Mouse (Mus musculus): ENCODE measurements around the gene Tepp.

Tepp gene

DNA sequence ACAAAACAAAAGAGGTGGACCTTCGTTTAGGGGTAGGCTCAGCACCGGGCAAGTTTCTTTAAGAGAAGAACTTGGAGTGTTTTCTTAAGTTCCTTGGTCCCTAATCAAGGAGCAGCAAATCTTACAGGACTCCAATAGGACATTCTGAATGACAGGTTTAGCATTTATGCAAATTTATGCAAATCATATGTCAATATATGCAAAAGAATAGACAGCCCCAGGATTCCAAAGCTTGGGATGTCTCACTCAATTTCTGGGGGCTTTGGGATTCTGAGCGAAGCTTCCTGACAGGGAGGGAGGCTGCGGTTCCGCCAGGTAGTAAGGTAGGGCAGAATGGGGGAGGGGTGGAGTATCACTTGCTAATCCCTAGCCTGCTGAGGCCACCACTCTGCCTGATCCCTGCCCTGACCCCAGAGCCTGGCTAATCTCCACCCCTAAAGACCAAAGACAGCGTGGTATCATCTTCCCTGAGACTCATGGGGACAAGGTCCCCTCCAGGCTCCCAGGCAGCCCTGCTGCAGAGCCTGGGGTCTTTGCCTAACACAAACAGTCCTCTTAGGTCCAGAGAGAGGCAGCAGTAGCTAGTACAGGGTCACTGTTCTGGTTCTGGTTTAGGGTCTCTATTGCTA, at the start of gene Tepp:
TSS of gene Tepp (plus strand) at position 225 of the 629 bp plus-strand sequence.
- no peak for DNase-seq (ENCODE audit: low spot score)

DNA sequence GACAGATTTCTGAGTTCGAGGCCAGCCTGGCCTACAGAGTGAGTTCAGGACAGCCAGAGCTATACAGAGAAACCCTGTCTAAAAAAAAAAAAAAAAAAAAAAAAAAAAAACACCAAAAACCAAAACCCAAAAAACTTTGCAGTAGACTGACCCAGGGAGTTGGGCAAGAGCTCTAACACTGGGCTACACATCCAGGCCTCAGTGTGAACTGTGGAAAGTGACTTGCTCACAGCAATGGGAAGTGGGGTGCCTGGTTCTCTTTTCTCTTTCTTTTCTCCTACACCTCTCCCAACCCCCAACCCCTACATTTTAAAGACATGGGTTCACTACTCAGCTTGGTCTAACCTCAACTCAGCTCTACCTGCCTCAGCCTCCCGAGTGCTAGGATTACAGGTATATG, 48.2 kb upstream of the Tepp start:
- DNase-seq (ENCODE audit: low spot score), result no peak

DNA sequence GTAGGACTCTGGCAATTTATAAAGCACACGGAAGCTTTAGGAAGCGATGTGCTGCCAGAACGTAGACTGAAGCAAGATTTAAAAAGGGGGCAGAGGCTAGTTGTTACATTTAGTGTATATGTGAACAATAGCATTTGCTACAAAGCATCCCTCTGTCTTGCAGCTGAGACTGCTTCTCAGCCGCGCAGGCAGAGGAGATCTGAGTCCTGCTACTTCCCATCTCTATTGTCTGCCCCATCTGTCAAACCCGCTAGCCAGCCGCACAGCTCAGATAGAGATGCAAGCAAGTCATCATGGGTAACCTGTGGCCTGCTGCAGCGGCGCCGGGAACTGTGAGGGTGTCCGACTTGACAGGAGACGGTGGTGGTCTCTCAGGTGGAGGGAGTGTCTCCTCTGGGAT, 39.9 kb upstream of the Tepp start:
- DNase-seq (ENCODE audit: low spot score), result no peak

DNA sequence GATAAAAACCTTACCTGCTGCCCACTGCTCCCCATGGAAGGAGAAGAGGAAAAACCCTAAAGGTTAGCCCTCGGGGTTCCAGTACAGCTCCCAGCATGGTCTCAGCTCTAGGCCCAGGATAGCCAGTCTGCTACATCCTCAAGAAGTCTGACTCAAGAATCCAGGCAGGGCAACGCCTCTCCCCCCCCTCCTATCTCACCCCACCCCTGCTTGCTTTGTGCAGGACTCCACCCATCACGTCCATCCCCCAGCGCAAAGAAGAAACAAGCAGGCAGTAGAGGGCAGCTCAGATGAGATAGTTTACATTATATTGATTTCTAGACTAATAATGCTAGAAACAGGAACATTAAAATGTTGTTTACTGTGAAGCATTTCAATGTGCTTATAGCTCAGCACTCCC, 38.5 kb upstream of the Tepp start:
- DNase-seq (ENCODE audit: low spot score), result no peak

DNA sequence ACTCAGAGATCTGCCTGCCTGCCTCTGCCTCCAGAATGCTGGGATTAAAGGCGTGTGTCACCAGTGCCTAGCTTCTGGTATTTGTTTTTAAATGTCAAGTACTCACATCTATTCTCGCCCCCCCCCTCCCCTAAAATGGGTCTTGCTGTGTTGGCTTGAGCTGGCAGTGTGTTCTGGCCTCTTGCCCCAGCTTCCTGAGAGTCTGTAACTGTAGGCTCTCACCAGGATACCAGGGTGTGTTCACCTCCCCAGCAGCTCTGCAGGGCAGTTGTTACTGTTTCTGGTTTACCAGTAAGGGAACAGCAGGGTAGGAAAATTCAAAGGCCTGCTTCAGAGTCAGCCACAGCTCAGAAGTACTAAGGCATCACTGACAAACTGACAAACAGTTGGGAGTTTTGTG, 37.5 kb upstream of the Tepp start:
- DNase-seq (ENCODE audit: low spot score), result no peak

DNA sequence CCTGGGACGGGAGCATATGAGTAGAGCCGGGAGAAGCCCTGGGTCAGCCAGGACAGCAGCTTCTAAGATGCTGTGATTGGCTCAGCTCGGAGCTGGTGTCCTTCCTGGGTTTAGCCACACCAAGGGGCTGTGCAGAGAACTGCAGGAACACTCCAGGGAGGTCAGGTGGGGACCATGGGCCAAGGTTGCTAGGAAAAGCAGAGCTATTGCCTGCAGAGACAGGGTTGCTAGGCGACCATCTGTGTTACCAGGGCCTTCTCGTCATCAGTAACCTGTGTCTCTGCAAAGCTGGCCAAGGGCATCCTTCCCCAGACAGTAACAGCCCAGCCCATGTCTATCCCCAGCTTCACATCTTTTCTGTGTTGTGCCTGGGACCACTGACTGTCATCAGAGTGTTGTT, 28.9 kb upstream of the Tepp start:
- DNase-seq (ENCODE audit: low spot score), result no peak

DNA sequence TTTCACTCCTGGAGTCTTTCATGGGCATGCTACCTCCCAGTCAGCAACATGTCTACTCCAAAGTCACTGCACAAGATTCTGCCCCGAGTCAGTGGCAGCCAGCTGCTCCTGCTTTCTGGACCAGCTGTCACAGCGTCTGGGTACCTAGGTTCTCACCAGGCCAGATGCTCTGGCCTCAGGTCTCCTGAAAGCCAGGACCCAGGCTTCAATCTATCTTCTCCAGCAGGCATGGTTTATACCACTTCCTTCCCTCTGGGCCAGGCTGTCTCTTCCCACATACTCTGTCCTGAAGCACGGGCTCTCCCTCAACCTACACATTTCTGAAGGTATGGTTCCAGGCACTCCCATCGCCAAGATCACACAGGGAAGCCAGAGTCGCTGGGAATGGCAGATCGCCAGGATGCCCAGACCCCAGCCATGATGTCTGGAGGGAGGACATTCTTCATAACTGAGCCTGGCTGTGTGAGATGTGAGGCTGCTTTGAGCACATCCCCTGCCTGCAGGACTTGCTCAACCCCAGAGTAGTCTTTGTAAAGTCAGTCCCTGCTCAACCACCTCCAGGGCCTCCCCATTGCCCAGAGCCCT, 21.2 kb upstream of the Tepp start:
- DNase-seq (ENCODE audit: low spot score), result no peak

DNA sequence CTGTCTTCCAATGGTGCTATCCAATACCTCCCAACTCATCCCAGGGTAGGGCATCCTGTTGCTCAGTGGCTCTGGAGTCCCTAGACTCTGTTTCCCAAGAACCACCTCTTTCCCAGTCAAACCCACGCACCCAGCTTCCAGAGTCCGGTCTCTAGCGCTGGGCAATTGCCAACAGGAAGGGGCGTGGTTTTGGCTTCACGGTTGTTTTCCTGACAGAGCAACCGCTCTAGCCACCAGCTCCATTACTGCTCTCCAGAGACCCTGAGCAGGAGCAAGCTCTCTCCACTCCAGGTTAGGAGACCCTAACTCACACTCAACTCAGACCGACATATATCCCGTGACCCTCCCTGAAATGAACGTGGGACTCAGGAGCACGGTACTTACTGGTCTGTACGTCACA, 17.2 kb upstream of the Tepp start:
- no peak for DNase-seq (ENCODE audit: low spot score)

DNA sequence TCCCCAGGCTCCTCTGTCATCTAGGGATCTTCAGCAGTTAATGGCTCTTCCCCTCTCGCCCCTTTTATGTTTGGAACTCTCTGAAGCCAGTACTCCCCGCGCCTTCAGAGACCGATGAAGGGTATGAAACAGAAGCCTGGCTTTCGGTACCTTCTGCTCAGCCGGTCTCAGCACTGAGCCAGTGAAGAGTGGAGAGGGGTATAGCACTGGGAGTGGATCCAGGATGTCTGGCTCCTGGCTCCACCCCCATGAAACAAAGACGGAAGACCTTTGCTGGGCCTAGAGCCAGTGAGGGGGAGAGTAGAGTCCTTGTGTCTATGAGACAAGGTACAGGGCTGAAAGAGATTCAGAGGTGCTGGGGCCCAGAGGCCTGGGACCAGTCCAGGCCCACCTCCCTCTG, 16.5 kb upstream of the Tepp start:
- no peak for DNase-seq (ENCODE audit: low spot score)

DNA sequence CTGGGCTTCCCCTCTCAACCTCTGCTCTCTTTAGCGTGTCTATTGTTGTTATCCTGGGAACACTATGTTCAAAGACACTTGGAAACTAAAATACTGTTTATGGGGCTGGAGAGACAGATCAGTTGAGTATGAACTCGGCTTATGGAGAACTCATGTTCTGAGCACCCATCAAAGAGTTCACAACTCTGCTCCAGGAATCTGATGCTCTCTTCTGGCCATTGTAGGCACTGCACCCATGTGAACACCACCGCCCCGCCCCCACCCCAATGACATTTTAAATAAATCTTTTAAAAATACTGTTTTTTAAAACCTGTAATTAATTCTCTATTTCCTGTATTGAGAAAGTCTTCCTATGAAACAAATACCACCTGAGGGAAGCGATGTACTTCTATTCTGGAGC, 8.0 kb upstream of the Tepp start:
- no peak for DNase-seq (ENCODE audit: low spot score)

DNA sequence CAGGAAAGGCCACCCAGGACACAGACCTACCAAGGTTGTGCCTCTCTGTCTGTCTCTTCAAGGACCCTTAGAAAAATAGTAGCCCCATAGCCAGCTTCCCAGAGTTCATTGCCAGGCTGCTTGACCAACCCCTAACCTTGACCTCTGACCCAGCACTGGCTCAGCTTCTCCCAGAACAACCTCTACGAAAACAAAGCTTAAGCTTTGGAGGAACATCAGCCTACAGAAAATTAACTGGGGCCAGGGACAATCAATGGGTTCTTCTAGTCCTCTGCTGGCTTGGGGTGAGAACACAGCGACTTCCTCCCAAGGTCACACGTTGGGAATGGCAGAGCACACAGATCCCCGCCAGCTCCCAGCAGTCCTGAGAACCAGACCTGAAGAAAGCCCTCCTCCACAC, 4.8 kb upstream of the Tepp start:
- no peak for DNase-seq (ENCODE audit: low spot score)

DNA sequence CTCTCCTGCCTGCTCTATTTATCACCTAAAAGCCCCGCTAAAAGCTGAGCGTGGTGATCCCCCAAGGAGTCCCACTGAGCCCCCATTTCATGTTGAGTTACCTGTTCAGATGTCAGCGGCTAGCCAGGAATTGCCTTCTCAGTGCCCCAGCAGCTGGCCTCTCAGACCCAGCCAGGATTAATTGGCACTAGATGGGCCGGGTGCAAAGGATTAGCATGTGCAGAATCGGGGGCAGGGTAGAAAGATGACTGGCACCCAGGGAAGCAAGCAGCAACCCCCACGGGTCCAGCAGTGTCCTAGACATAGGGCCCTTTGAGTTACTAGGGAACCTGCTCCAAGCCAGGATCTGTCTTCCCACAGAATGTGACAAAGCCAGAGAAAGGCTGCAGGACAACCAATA, 3.9 kb upstream of the Tepp start, which contains the start of gene Cngb1:
TSS of gene Cngb1 (minus strand) at position 155 of the 400 bp plus-strand sequence.
- DNase-seq (ENCODE audit: low spot score), result no peak

DNA sequence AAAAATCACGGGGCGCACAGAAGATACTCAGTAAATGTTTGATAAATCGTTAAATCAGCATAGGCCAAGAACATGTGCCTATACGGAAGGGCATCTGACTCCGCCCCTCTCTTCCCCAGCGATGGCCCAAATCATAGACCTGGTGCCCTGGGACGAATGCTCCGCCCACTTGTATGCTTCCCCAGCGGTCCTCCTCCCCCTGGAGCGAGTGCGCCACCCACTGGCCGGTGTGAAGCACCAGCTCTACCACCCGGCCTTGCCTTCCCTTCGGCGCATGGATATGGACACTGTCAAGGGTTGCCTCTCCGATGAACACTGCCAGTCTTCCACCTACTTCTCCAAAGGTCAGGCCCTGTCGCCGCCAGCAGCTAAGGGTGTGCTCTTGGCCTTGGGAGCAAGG, 2.5 kb downstream of the Tepp start:
- no peak for DNase-seq (ENCODE audit: low spot score)

DNA sequence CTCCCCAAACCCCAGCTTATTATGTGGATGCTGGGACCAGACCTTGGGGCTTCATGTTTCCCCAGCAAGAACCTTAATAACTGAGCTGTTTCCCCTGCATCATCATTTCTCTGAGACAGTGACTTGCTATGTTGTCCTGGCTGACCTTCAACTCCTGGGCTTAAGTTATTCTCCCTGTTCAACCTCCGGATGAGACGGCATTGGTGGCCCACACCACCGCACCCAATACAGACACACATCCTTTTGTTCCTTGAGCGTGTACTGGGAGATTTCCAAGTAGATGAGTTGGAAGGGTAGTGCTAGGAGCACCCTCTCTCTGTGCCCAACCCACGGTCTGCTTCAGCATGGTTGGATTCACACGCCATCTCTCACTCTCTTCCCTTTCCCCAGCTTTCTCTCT, 3.5 kb downstream of the Tepp start:
- no peak for DNase-seq (ENCODE audit: low spot score)

DNA sequence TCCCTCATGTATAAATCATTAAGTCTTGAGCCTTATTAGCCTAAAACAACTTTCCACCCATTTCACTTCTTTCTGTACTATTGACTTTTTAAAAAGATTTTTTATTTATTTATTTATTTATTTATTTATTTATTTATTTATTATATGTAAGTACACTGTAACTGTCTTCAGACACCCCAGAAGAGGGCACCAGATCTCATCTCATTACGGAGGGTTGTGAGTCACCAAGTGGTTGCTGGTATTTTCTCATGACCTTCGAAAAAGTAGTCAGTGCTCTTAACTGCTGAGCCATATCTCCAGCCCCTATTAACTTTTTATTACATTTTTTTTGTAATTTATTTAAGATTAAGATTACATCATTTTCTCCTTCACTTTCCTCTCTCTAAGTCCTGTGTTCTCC, 4.3 kb downstream of the Tepp start:
- no peak for DNase-seq (ENCODE audit: low spot score)

DNA sequence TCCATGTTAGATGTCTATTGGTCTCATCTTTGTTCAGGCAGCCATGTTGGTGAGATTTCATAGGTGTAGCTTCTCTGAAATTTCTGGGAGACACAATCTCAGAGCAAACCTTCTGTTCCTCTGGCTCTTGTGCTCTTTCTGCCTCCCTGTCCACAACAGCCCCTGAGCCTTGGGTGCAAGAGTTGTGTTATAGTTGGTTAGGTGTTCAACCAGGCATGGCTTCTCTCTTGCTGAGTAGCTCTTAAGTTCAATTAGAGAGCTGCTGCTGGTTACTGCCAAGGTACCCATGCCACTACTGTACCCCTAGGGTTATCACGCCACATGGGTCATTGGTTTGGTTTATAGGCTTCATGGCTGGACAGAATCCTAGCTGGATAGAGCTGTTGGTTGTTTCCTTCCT, 5.0 kb downstream of the Tepp start:
- DNase-seq (ENCODE audit: low spot score), result no peak

DNA sequence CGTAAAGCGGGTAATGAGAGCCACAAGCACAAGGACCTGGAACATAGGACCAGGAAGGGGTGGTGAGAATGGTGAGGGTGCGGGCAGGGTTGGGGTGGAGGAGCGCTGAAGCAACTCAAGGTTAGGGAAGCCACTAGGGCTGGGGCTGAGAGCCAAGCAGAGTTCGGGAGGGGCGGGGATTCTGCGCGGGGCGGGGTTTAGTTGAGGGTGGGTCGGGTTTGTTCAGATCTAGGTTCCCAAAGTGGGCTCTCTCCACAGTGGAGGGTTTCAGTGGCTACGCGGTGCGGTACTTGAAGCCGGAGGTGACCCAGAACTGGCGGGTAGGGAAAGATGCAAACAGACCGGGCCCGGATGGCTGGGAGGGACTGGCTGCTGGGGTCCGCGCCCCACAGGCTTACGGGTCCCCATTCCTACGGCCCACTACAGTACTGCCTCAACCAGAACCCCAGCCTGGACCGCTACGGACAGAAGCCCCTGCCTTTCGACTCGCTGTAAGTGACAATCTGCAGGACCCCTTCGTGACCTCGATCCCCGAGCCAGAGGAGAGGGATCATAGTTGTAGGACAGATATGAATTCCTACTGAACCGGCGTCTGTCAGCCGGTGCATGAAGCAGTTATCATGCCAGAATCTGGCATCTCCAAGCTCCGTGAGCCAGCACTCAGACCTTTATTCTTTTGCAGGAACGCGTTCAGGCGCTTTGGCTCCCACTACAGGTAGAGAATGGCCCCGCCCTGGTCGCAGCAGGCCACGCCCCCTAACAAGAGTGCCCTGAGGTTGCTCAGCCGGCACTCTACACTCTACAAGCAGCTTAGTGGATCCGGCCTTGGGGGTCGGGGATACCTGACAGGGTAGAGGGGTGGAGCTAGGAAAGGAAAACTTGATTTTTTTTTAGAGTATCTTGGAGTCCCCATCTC, 10.1 kb downstream of the Tepp start:
- peak; percentile 46 for DNase-seq (ENCODE audit: low spot score)

DNA sequence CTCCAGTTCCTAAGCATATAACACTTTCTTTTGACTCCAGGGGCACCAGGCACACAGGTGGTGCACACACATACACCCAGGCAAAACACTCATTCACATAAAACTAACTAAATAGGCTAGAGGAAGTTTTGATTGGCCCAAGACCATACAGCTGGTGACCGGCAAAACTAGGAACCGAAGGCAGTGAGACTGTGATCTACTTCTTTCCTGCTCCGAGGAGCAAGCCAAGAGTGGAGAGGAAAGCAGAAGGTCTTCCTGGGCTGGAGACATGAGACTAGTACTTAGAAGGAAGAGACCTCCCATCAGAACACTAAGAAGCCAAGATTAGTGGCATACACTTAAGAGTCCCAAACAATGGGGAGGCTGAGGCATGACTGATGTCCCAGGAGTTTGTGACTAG, 12.8 kb downstream of the Tepp start:
- DNase-seq (ENCODE audit: low spot score), result no peak

DNA sequence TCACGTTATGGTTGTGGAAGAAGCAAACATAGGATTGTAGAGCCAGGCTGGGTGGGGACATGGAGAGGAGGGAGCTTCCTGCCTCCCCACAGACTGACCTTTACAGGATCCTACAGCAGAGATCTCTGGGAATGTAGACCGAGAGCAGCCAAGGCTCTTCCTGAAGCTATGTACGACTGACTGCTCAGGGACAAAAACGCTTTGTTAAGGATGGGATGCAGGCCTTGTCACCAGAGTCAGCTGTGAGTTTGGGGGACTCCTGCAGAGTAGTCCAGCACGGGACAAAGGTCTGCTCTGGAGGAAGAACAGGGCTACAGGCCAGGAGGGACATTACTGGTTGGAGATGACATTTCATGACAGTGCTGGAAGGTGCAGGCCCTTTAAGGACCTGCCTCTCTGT, 14.3 kb downstream of the Tepp start:
- DNase-seq (ENCODE audit: low spot score), result no peak

DNA sequence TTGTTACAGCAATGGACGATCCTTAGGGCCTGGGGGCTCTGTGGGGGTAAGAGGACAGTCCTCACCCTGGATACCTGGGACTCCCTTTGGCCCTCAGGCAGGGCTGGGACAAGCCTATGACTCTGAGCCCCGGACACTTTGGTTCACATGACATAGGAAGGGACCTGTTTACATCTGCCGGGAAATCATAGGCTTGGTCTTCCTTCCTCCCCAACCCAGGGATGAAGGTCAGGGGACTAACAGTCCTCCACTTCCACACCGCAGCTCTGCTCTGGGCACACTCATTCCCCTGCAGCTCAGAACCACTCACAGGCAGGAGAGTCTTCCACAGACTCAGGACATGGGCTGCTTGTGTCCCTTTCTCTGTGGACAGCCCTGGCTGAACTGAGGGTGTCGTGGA, 16.5 kb downstream of the Tepp start:
- no peak for DNase-seq (ENCODE audit: low spot score)

DNA sequence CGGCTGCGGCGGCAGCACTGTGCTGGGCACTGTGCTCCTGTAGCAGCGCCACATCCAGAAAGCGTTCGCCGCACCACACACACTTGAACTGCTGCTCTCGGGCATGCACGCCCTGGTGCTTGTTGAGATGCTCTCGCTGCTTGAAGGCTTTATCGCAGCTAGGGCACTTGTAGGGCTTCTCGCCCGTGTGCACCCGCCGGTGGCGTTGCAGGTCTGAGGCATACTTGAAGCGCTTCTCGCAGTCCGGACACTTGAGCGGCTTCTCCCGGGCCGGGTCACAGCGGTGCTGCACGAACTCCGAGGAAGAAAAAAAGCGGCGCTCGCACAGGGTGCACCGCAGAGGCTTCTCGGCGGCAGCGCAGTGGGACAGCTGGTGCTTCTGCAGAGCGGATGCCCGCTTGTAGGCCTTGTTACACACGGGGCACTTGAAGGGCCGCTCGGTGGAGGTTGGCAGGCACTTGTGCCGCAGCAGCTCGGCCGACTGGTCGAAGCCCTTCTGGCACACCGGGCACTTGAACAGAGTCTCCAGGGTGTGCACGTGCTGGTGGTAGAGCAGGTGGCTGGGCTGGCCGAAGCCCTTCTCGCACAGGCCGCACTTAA, 17.6 kb downstream of the Tepp start:
- no peak for DNase-seq (ENCODE audit: low spot score)

DNA sequence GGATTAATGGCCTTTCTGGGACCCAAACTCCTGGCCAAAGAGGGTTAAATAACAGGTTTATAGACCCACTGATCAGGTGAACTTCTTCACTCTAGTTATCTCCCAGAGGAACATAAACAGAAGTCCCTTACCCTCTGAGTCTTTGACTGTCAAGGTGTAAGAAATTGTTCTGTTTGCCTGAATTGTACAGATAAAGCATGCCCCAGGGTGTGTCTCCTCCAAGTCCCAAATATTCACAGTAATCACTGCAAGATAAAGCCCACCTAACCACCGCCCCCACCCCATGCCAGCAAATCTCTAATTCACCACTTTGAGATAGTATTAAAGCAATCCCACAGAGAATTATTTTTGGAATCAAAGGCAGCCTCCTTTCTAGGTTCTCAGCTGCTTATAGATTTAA, 20.0 kb downstream of the Tepp start:
- DNase-seq (ENCODE audit: low spot score), result no peak

DNA sequence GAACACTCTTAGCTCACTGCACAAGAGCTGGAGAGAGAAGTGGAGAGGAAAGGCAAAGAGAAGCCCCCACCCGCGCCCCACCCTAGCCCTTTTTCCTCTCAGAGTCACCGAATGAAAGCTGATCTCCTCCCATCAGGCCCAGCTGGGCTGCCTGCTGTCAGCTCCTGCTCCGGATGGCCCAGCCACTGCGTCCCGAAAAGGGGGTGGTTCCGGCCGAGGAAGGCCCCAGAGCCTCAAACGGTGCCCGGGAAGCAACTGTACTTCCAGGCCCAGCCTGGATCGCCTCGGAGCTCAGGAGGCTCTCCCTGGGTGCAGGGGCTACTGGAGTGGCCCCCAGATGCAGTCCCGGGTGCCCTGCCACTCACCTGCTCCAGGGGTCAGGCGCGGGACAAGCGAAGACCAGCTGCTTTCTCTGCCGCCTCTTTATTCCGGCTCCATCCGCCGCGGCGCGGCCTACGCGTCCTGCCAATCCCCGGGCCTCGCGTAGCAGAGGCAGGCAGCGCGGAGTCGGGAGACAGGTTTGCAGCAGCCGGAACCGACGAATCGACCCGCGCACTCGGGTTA, 20.9 kb downstream of the Tepp start:
- DNase-seq (ENCODE audit: low spot score), result no peak

All from spleen, adult 12 weeks (tissue).